Mouse (Mus musculus): ENCODE measurements at regions not wholly inside any gene's neighbourhood (a gene's known extent, or its start where the extent isn't known, plus 50 kb on each side); places are given as distances from the start of the nearest gene placed in this dataset.
A peak's percentile ranks its signal among the peaks of the same experiment; 100 is the strongest.

- DNase-seq (ENCODE audit: low read depth) = no peak
These were observed 97.8 kb upstream of the Parp11 start for GRCm38 (mm10) chr6:127348770-127349409.

GRCm38 (mm10) chr6:127349479-127350110 is 97.0 kb upstream of the Parp11 start:
- DNase-seq (ENCODE audit: low read depth) = no peak

- no peak for DNase-seq (ENCODE audit: low read depth)
These were observed 94.9 kb upstream of the Parp11 start for GRCm38 (mm10) chr6:127351691-127352090.

GRCm38 (mm10) chr6:127355112-127355511 is 91.5 kb upstream of the Parp11 start:
- DNase-seq (ENCODE audit: low read depth) = no peak

GRCm38 (mm10) chr6:127356442-127356841 is 90.2 kb upstream of the Parp11 start:
- DNase-seq (ENCODE audit: low read depth) = no peak

- no peak for DNase-seq (ENCODE audit: low read depth)
These were observed 87.8 kb upstream of the Parp11 start for GRCm38 (mm10) chr6:127358805-127359204.

- DNase-seq (ENCODE audit: low read depth) = peak; percentile 90
These were observed 87.2 kb upstream of the Parp11 start for GRCm38 (mm10) chr6:127359391-127359874.

GRCm38 (mm10) chr6:127362166-127362565 is 84.5 kb upstream of the Parp11 start:
- DNase-seq (ENCODE audit: low read depth) = no peak

GRCm38 (mm10) chr6:127362966-127363752 is 83.5 kb upstream of the Parp11 start:
- DNase-seq (ENCODE audit: low read depth) = no peak

- DNase-seq (ENCODE audit: low read depth) = no peak
These were observed 82.6 kb upstream of the Parp11 start for GRCm38 (mm10) chr6:127363871-127364590.

- no peak for DNase-seq (ENCODE audit: low read depth)
These were observed 82.0 kb upstream of the Parp11 start for GRCm38 (mm10) chr6:127364591-127365187.

GRCm38 (mm10) chr6:127365246-127365645 is 81.4 kb upstream of the Parp11 start:
- DNase-seq (ENCODE audit: low read depth) = peak; percentile 54

GRCm38 (mm10) chr6:127365651-127366050 is 81.0 kb upstream of the Parp11 start:
- no peak for DNase-seq (ENCODE audit: low read depth)

- DNase-seq (ENCODE audit: low read depth) = peak; percentile 33
These were observed 73.6 kb upstream of the Parp11 start for GRCm38 (mm10) chr6:127373052-127373451.

GRCm38 (mm10) chr6:127373797-127374463 is 72.7 kb upstream of the Parp11 start:
- no peak for DNase-seq (ENCODE audit: low read depth)

GRCm38 (mm10) chr6:127374464-127375143 is 72.0 kb upstream of the Parp11 start:
- DNase-seq (ENCODE audit: low read depth) = no peak

GRCm38 (mm10) chr6:127375144-127375529 is 71.5 kb upstream of the Parp11 start:
- DNase-seq (ENCODE audit: low read depth) = no peak

GRCm38 (mm10) chr6:127375711-127376199 is 70.9 kb upstream of the Parp11 start:
- no peak for DNase-seq (ENCODE audit: low read depth)

GRCm38 (mm10) chr6:127378701-127379100 is 67.9 kb upstream of the Parp11 start:
- DNase-seq (ENCODE audit: low read depth) = no peak

GRCm38 (mm10) chr6:127379511-127379910 is 67.1 kb upstream of the Parp11 start:
- peak; percentile 75 for DNase-seq (ENCODE audit: low read depth)

All from naive thymus-derived CD4-positive, alpha-beta T cell, adult 2 months (primary cell).